Mouse (Mus musculus): ENCODE measurements at regions not wholly inside any gene's neighbourhood (a gene's known extent, or its start where the extent isn't known, plus 50 kb on each side); places are given as distances from the start of the nearest gene placed in this dataset.

DNA sequence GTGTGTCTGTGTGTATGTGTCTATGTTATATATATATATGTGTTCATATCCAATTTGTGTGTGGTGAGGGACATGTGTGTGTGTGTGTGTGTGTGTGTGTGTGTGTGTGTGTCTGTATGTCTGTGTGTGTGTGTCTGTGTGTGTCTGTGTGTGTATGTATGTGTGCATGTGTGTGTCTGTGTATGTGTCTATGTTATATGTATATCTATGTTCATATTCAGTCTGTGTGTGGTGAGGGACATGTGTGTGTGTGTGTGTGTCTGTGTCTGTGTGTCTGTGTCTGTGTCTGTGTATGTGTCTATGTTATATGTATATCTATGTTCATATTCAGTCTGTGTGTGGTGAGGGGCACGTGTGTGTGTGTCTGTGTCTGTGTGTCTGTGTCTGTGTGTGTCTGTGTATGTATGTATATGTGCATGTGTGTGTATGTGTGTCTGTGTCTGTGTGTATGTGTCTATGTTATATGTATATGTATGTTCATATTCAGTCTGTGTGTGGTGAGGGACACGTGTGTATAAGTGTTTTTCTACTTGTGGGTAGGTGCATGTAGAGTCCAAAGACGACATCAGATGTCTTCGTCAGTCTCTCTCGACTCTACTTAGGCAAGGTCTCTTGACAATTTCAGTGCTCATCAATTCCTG, 370.5 kb upstream of the Slc7a11 start:
- no peak for DNase-seq (ENCODE audit: low read depth in 1 of 2, low spot score in 2 of 2)

GRCm38 (mm10) chr3:50815716-50816115, 372.3 kb upstream of the Slc7a11 start:
- DNase-seq (ENCODE audit: low read depth in 1 of 2, low spot score in 2 of 2), result no peak

DNA sequence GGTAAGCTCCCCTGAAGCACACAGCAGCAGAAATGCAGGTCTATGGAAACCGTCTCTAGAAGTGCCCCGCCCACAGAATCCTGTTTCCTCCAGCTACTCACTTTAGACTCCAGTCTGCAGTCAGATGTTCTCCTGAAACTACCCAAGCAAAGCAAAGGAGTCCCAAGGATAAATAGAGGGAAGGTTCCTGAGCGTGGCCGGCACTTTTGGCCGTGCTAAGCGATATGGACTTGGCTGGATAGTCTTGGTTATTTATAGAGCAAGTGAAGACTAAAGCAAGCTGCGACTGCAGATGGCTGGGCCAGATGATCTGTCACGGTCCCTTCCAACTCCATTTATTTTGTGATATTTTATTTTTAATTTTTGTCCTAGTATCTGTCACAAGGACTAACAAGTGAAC, 373.1 kb upstream of the Slc7a11 start:
- DNase-seq (ENCODE audit: low read depth in 1 of 2, low spot score in 2 of 2), result no peak

GRCm38 (mm10) chr3:50817361-50817760, 373.9 kb upstream of the Slc7a11 start:
- no peak for DNase-seq (ENCODE audit: low read depth in 1 of 2, low spot score in 2 of 2)

DNA sequence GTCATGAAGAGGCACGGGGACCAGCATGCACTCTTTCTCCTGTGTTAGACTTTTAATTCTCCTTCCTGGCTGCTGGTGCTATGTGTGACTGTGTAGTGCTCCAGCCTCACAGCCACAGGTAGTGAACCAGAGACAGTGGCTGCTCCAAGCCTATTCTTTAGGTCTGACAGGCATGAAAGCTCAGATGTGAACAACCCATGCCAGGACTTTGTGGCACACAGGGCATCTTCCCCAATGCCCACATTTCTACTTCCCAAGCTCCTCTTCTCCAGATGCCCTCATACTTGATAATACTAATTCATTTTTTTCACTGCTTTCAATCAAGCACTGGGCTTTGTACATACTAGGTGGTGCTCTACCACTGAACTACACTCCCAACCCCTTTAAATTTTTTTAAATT, 377.4 kb upstream of the Slc7a11 start:
- no peak for DNase-seq (ENCODE audit: low read depth in 1 of 2, low spot score in 2 of 2)

GRCm38 (mm10) chr3:50825534-50826423, 382.4 kb upstream of the Slc7a11 start:
- DNase-seq (ENCODE audit: low read depth in 1 of 2, low spot score in 2 of 2), result no peak

- DNase-seq (ENCODE audit: low read depth in 1 of 2, low spot score in 2 of 2), result no peak
These were observed 383.0 kb upstream of the Slc7a11 start for GRCm38 (mm10) chr3:50826424-50826819.

- no peak for DNase-seq (ENCODE audit: low read depth in 1 of 2, low spot score in 2 of 2)
These were observed 385.8 kb upstream of the Slc7a11 start for GRCm38 (mm10) chr3:50829211-50829610.

DNA sequence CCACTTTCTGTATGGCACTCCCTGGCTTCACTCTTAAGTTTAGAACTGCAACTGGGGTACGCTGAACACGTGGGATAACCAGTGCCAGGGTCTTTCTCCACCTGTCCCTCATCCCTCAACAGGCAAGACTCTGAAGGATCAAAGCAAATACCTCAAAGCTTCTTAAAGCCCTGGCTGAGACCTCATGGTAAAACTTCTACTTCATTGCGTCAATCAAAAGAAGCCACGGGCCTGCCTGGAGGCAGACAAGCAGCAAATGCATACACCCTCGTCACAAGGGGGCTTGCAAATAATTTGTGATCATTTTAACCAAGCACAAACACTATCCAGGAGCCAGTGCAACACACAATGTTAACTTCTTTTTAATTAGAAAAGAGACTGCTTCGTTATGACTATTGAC, 387.0 kb upstream of the Slc7a11 start:
- no peak for DNase-seq (ENCODE audit: low read depth in 1 of 2, low spot score in 2 of 2)

DNA sequence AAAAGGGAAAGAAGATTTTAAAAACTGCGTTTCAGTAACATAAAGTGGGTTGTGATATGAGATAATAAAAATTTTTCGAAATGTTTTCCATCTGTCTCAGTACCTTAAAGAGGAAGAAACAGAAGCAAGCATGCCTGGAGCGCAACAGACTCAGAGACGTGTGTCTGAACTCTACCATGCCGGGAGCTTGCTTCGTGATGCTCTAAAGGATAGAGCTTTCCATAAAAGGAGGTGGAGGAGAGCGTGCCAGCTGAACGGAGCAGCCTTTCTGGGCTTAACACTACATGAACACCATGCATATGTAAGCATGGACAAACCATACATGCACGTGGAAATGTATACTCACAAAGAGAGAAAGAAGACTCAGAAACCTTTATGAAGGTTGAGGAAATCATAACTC, 387.5 kb upstream of the Slc7a11 start:
- DNase-seq (ENCODE audit: low read depth in 1 of 2, low spot score in 2 of 2), result no peak

DNA sequence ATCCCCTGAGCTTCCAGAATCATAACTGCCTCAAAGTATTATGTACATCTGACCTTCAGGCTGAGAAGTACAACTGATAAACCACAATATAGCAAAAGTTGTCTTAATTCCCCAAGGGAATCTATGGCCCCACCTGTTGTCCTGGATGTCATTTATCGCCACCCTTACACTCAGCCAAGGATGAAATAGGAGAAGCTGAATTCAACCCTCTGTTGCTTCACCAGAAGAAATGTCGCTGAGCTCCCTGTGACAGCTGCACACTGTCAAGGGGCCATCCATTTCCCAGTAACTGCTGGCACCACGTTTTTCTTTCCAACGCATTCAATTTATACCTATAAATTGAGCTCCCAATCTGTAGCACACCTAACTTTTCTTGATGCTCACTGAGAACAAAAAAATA, 382.0 kb upstream of the Noct start:
- DNase-seq (ENCODE audit: low read depth in 1 of 2, low spot score in 2 of 2), result no peak

- no peak for DNase-seq (ENCODE audit: low read depth in 1 of 2, low spot score in 2 of 2)
These were observed 379.4 kb upstream of the Noct start for GRCm38 (mm10) chr3:50844835-50845301.

- DNase-seq (ENCODE audit: low read depth in 1 of 2, low spot score in 2 of 2), result no peak
These were observed 378.9 kb upstream of the Noct start for GRCm38 (mm10) chr3:50845311-50845710.

DNA sequence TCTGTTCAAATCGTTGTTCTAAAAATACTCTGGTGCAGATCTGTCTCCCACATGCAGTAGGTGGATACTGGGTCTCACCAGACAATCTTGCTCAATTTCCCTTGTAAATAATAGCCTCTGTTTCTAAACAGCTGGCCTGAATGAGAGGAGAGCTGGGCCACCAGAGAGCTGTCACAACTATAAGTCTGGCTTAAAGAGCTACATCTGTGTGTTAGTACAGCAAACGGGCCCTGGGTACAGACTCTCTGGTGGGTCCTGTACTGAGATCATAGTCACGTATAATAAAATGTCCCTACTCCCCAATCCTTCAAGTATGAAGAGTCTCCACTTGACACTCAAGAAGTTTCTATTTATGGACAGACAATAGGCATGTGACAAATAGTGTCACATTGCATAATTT, 375.7 kb upstream of the Noct start:
- no peak for DNase-seq (ENCODE audit: low read depth in 1 of 2, low spot score in 2 of 2)

- no peak for DNase-seq (ENCODE audit: low read depth in 1 of 2, low spot score in 2 of 2)
These were observed 373.1 kb upstream of the Noct start for GRCm38 (mm10) chr3:50851083-50851637.

- no peak for DNase-seq (ENCODE audit: low read depth in 1 of 2, low spot score in 2 of 2)
These were observed 357.1 kb upstream of the Noct start for GRCm38 (mm10) chr3:50867105-50867504.

GRCm38 (mm10) chr3:50869211-50869610, 355.0 kb upstream of the Noct start:
- no peak for DNase-seq (ENCODE audit: low read depth in 1 of 2, low spot score in 2 of 2)

GRCm38 (mm10) chr3:50879050-50879449, 345.2 kb upstream of the Noct start:
- no peak for DNase-seq (ENCODE audit: low read depth in 1 of 2, low spot score in 2 of 2)

DNA sequence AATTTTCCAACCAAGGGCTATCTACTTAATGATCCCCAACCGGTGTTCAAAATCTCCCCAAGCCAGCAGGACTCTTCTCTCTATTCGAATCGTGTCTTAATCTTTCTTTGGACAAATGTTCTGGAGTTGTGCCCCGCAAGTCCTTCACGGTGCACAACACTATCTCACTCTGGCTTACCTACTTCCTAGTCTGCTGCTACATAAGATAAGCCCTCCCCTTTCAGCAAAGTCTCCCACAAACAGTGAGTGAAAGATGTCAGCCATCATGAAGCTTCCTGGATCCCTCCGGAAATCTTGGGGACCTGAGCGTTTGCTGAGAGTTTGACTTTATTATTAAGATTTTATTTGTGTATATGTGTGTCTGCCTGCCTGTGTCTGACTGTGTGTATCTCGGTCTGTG, 344.7 kb upstream of the Noct start:
- DNase-seq (ENCODE audit: low read depth in 1 of 2, low spot score in 2 of 2), result no peak

DNA sequence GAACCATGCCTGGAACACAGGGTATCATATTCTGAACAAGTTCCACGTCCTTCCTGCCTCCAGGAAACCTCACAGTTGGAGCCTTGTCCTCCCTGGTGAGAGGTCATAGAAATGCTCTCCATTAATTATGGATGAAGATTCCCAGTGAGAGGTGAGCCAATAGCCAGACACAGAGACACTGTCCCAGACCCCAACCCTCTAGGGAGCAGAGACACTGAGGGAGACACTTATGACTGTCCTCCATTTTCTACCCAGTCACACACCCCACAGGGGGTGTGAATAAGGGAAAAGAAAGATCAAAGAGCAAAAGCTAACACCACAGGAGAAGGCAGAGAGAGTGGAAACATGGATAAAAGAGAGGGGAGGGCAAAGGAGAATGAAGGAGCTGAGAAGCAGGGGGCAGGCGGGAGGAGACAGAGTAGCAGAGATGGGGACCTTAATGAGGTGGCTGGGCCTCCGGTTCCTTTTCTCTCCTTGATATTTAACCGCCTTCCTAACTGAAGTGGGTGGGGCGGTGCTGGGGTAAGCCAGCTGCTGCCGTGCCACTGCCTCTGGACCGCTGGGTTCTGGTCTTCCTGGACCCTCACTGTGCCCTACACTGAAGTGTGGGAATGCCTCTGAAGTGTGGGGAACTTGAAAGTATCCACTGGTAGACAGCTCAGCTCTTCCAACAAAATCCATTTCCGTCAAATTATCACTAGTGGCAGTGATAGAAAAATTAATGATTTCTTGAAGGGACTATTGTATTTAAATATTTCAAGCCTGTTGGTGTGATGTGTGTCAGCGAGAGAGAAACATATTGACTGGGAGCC, 342.6 kb upstream of the Noct start:
- DNase-seq (ENCODE audit: low read depth in 1 of 2, low spot score in 2 of 2), result no peak

DNA sequence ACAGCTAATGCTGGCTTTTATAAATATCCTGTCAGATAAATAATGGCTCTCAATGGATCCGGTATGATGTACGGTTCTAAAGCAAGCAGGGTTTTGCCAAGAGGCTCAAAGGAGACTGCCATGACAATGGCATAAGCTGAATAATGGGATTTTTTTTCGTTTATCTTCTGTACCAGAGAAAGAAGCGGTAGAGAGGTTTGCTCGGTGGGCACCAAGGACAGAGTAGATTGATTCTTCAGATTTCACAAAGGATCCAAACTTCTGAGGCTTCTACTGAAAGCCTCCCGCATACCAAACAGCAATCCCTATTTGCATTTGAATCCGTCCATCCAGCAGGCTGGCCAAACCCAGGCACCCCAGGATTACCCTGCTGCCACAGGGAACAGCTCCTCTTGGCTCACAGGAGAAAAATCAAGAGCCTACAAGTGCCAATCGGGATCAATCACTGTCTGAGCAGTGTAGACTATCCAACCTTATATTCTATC, 342.0 kb upstream of the Noct start:
- no peak for DNase-seq (ENCODE audit: low read depth in 1 of 2, low spot score in 2 of 2)
